Mouse (Mus musculus) kidney, adult 8-10 months (tissue): ENCODE data around the gene Lrriq3.

Experiments used
- DNase-seq, 2 experiments: peaks; one replicate each; pipeline ENCODE4 v3.0.0; 2022

Lrriq3 gene

GRCm38 (mm10) chr3:155093116-155093956, at the start of gene Lrriq3, which contains the start of gene Fpgt:
TSS of gene Lrriq3 (plus strand) at chr3:155093434.
TSS of gene Fpgt (minus strand) at chr3:155093403.
- DNase-seq: peak; percentile 90 to 91

GRCm38 (mm10) chr3:155052021-155052420, 41.2 kb upstream of the Lrriq3 start:
- DNase-seq: no peak

- no peak for DNase-seq
Observed at GRCm38 (mm10) chr3:155053189-155053588, 40.0 kb upstream of the Lrriq3 start.

DNA sequence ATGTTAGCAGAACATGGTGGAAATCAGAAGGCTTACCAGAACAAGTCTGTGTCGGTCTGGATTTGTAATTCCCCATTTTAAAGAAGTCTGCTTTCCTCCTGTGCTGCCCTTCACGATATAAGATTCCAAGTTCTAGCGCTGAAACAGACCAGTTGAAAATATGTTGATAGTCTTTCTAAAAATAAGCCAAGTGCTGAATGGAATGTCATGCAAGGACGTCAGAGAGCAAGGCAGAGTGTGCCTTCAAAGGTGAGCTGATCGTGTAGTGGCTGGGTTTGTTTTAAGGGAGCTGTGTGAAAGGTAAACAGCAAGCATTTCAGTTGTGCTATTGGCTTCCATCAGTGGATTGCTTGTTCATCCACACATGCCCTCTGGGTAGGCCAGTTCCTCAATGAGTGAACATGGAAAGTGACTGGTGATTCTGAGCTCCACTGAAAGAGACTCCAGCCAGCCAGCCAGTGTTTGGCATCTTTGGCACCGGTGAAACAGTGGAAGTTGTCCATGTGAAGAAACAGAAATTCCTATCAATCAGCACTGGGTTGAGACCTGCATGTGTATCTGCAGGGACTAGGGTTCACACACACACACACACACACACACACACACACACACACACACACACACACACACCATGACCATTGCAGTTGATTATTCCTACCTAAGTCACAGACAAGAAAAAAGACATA, 37.9 kb upstream of the Lrriq3 start, which contains the start of gene Tnni3k:
Gene Tnni3k, minus strand, starts transcription at position 177 of the 686 bp plus-strand sequence.
- DNase-seq: no peak

DNA sequence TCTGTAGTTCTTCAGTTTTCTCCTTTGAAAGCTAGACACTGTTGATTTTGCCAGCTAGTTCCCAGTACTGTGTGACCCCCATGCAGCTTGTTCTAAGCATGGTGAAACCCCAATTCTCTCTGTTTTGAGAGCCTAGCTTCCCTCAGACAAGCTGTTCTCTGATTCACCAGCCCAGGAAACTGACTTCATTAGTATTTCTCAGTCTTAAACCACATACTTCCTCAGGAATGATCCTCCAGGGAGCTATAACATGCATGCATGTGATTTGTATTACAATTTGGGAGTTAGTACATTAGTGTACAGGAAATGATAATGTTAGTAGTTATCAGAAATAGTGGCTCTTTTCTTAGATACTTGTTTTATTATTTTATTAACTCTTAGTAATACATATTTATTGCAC, 36.6 kb upstream of the Lrriq3 start:
- DNase-seq: no peak

DNA sequence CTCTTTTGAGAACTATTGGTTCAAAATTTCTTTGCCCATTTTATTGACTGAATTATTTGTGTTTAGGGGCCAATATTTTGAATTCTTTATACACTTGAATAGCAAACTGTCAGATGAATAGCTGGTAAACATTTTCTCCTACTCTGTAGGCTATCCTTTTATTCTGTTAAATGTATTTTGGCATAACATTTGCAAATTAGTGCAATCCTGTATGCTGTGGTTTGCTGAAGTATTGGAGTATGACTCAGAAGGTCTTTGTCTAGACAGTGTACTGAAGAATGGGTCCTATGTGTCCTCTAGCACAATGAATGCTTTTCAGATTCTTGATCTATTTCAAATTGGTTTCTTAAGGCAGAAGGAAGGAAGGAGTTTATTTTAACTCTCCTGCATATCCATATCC, 35.7 kb upstream of the Lrriq3 start:
- DNase-seq: no peak

- no peak for DNase-seq
Observed at GRCm38 (mm10) chr3:155058800-155059448, 34.3 kb upstream of the Lrriq3 start.

GRCm38 (mm10) chr3:155059449-155059822, 33.8 kb upstream of the Lrriq3 start:
- no peak for DNase-seq

DNA sequence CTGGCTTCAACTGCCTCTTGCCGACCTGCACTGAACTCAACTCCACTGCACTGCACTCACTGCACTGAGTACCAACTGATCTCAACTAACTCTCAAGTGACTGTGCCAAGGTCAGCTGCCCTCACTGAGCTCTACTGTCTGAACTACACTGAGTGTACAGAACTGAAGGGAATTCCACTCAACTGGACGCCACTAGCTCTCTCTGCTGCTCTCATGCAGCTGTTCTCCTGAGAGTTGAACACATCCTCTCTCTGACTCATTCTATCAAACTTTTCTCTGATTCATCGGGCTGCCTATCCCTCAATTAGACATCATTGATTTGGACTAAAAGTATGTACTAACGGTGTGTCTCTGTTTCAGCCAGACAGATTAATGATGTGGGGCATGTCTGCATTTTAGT, 15.3 kb upstream of the Lrriq3 start:
- DNase-seq: no peak

DNA sequence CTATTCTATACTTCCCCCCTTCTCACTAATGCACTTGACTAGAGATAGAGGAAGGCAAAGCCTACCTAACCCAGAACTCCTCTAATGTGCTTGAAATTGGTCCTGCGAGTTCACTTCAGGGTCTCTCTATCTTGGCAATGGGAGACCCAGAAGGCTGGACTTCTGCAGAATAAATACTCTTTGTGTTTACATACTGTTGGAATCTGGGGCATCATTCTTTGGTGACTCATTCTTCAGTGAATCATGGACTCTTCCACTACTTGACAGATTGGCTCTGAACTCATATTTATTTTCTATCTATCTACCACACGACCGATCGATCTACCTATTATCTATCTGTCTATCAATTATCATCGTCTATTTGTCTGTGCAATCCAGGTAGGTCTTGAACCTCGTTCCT, 1.2 kb upstream of the Lrriq3 start:
- DNase-seq: no peak

GRCm38 (mm10) chr3:155099266-155099665, 6.0 kb downstream of the Lrriq3 start:
- peak in 1 of 2 experiments; percentile 9 for DNase-seq

DNA sequence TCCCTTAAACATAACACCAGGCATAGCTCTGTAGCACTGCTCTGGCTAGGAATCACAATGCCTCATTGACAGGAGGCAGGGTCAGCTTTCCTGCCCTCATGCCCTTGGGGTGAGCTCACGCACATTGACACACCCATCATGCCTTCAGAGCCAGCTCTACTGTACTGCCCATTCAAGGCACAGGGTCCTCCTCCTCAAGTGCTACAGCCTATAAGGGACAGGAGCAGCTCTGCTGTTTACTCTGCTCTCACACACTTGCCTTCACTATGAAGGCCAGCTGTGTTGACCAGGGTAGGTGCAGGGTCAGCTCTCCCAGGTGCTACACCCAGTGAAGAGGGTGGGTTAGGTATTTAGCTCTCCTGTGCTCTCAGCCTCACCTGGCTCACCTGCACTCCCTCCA, 12.7 kb downstream of the Lrriq3 start:
- DNase-seq: no peak

GRCm38 (mm10) chr3:155137737-155138136, 44.5 kb downstream of the Lrriq3 start:
- no peak for DNase-seq

DNA sequence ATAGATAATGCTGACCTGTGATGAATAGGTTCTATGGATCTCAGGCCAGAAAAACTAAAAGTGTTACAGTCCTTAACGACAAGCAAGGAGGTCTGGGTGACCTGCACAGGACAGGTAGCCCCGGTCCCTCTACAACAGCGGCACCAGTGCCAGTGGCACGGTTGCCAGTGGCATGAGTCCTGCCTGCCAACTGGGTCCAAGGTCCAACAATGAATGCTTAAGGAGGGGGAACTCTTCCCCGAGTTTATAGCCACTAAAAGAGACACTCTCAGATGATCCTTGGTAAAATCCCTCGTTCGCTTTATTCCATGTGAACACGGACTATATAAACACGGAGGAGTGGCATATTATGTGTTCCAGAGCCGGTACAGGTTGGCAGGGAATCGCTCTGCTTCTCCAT, 47.8 kb downstream of the Lrriq3 start:
- peak; percentile 8 to 10 for DNase-seq

- DNase-seq: no peak
Observed at GRCm38 (mm10) chr3:155144368-155144767, 51.1 kb downstream of the Lrriq3 start.

DNA sequence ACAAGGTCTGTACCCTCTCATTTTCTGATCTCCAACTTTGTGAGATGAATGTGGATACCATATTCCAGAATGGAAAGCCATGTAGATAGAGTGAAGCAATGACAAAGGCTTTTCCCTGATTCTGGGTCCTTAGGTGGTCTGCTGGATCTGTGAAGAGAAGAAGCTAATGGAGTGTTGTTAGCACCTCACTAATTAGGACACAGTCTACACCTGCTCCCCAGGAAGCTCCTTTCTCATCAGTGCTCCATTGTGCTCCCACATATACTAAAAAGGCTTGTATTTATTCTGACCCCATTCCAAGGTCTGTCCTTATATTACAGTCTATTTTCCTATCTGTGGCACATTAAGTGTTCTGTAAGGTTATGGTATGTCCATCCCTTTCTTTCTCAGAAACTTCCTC, 68.6 kb downstream of the Lrriq3 start:
- DNase-seq: no peak

DNA sequence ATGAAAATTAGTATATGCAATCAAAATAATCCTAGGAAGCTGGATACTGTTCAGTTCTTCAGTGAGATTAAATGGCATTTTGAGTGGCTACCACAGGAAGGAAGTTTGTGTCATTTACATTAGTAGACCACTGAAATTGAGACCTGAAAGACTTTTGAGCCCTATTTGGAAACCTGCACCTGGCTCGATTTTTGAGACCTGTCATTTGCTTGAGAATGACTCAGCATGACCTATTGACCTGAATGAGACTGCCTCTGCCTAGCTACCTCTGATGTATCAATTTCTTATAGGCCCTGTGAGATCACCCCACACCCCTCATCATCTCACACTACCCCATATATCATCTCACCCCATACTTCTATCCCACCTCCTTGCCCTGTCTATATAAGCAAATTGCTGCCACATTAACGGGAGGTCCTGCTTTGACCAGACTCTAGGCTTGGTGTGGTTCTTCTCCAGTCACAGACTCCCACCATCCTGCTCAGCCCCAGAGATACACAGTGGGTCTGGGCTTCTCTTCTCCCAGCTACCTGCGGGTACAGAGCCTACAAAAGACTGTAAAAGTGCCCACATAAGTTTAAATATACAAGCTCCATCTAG, 87.2 kb downstream of the Lrriq3 start:
- DNase-seq: no peak

DNA sequence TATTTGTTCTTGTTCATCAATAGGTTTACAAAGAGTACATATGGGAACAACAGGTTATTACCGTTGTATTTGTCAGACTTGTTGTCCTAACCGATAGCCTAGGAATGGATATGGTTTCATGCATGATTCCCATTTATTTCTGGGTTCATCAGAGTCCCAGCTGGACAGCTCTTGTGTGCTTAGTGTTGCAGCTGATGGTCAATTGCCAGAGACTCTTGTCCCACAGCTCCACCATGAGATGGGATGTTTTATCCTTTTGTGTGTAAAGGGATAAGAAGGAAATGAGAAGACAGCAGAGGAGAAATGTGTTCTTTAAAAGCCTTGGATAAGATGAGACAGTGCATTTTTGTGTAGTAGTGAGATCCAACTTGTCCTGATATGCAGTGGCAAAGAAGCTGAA, 93.2 kb downstream of the Lrriq3 start:
- no peak for DNase-seq

DNA sequence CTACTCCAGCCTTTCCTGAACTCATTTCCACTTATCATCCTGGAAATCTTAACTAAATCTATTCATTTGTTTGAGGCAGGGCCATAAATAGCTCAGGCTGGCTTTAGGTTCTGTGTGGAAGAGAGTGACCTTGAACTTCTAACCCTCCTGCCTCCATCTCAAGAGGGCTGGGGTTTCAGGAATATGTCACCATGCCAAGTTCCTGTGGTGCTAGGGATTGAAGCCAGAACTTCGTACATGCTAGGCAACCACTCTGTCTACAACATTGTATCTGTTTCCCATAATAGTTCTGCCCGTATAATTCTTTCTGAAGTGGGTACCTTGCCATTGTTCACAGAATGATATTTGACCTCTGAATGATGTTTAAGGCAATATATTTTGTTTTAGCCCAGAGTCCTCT, 95.6 kb downstream of the Lrriq3 start:
- no peak for DNase-seq

DNA sequence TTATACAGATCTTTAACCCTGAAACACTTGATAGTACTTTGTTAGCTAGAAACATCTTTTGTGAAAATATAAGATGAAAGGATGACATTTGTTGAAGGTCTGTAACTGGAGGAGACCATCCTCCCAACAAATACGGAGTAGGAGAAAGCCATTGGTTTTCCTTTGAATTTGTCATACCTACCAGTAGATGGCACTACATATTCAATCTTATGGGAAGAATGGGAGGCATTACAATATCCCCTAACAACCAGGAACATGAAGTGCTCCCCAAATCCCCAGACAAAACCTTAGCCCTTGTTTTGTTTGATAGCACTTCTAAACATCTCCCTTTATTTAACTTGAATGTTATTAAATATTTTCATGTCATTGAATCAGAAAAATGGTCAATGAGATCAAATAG, 141.7 kb downstream of the Lrriq3 start:
- DNase-seq: no peak

DNA sequence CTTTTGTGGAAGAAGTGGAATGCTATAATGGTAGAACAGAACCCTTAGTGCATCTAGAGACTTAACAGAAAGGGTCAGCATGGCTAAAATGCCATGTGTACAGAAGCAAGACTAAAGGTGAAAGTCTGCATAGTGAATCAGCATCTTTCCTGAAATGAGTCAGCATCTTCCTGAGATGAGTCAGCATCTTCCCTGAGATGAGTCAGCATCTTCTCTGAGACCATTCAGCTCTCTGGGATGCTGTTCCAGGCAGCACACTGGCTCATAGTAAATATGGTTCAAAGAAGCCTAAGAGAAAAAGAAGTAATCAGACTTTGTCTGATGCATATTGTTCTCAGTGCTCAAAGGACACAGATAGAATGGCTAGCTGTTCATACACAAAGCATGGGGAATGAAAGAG, 142.3 kb downstream of the Lrriq3 start:
- DNase-seq: no peak
